Mouse (Mus musculus) liver, adult 2 months (tissue): ENCODE measurements at regions not wholly inside any gene's neighbourhood (a gene's known extent, or its start where the extent isn't known, plus 50 kb on each side); places are given as distances from the start of the nearest gene placed in this dataset.

ENCODE experiments used
- DNase-seq: peaks from one replicate; pipeline ENCODE4 v3.0.0-alpha.2; 2011; ENCODE audit warnings: low read depth, low spot score; ENCODE audit errors: extremely low read depth
- H3K27ac ChIP-seq: fragments of 200-500 bp; replicated peaks from 2 replicates; pipeline ENCODE4 v1.5.1; 2012; ENCODE audit warnings: low read depth, mild to moderate bottlenecking, control low read depth, inconsistent platforms, low read length; ENCODE audit not compliant: insufficient read depth
- H3K27me3 ChIP-seq: fragments of 200-500 bp; 2 replicates; pipeline ENCODE4 v1.6.1; 2012; ENCODE audit warnings: mild to moderate bottlenecking, moderate library complexity, low read length, inconsistent platforms; ENCODE audit not compliant: control insufficient read depth, insufficient read depth
- H3K36me3 ChIP-seq: fragments of 200-500 bp; 2 replicates; pipeline ENCODE4 v1.6.1; 2012; ENCODE audit warnings: low read length, inconsistent platforms; ENCODE audit not compliant: control insufficient read depth, insufficient read depth
- H3K4me1 ChIP-seq: fragments of 200-500 bp; 2 replicates; pipeline ENCODE4 v1.6.1; 2011; ENCODE audit warnings: low read length; ENCODE audit not compliant: control insufficient read depth, insufficient read depth
- H3K4me3 ChIP-seq: fragments of 200-500 bp; 2 replicates; pipeline ENCODE4 v1.5.1; 2011; ENCODE audit warnings: low read depth, mild to moderate bottlenecking, control low read depth, low read length, moderate library complexity; ENCODE audit not compliant: insufficient read depth
- H3K79me2 ChIP-seq: fragments of 200-500 bp; 2 replicates; pipeline ENCODE4 v1.6.1; 2012; ENCODE audit warnings: inconsistent platforms, mild to moderate bottlenecking, low read length, moderate library complexity; ENCODE audit not compliant: control insufficient read depth, insufficient read depth
- H3K9ac ChIP-seq: fragments of 200-500 bp; 2 replicates; pipeline ENCODE4 v1.6.1; 2012; ENCODE audit warnings: low read depth, mild to moderate bottlenecking, control low read depth, inconsistent platforms, low read length
- CTCF ChIP-seq: fragments of 200-500 bp; IDR thresholded peaks from 2 replicates; pipeline ENCODE4 v1.5.1; 2011; ENCODE audit warnings: low read depth, low read length, control low read depth
- POLR2A ChIP-seq: fragments of 200-500 bp; IDR thresholded peaks from 2 replicates; pipeline ENCODE4 v1.6.1; 2011; ENCODE audit warnings: low read length, control low read depth; ENCODE audit not compliant: insufficient read depth; ENCODE audit errors: extremely low read depth
- WGBS: fragments of 180-500 bp; shearing (Covaris S2); methylation state at CpG from one replicate; pipeline ENCODE4 v1.1.7; 2018; 5-methylcytosine and 5-hydroxymethylcytosine counted together

GRCm38 (mm10) chr6:117675059-117675800 is 165.8 kb upstream of the Zfp637 start:
- peak; percentile 23 for DNase-seq
- no peak overlapping the region for H3K27ac ChIP-seq
- WGBS: 58% methylated on average over 15 of the region's 15 CpGs

GRCm38 (mm10) chr6:117676064-117676821 is 164.7 kb upstream of the Zfp637 start:
- no peaks in the 10 kb centered on the region for H3K36me3 ChIP-seq
- no peaks in the 10 kb centered on the region for H3K79me2 ChIP-seq
- H3K9ac ChIP-seq: no peak overlapping the region
- no peak overlapping the region for H3K4me3 ChIP-seq
- 76% methylated on average over 10 of the region's 10 CpGs for WGBS
- no peaks in the 10 kb centered on the region for H3K27me3 ChIP-seq
- DNase-seq: no peak
- no peak for TF ChIP-seq POLR2A
- no peak for TF ChIP-seq CTCF
- H3K4me1 ChIP-seq: no peaks in the 10 kb centered on the region
- H3K27ac ChIP-seq: no peak overlapping the region

More at GRCm38 (mm10) chr6:117675059-117675800, 165.8 kb upstream of the Zfp637 start:
- TF ChIP-seq CTCF (peak; percentile 98), POLR2A (no peak)
- H3K4me3 ChIP-seq: no peak overlapping the region
- H3K27me3 ChIP-seq: no peaks in the 10 kb centered on the region
- H3K36me3 ChIP-seq: no peaks in the 10 kb centered on the region
- H3K4me1 ChIP-seq: no peaks in the 10 kb centered on the region
- no peaks in the 10 kb centered on the region for H3K79me2 ChIP-seq
- no peak overlapping the region for H3K9ac ChIP-seq

- no peaks in the 10 kb centered on the region for H3K27me3 ChIP-seq
- TF ChIP-seq CTCF (no peak), POLR2A (no peak)
- H3K79me2 ChIP-seq: no peaks in the 10 kb centered on the region
- no peak overlapping the region for H3K27ac ChIP-seq
- H3K36me3 ChIP-seq: no peaks in the 10 kb centered on the region
- no peak overlapping the region for H3K4me3 ChIP-seq
- no peaks in the 10 kb centered on the region for H3K4me1 ChIP-seq
- WGBS: 70% methylated on average over 7 of the region's 7 CpGs
- DNase-seq: no peak
- no peak overlapping the region for H3K9ac ChIP-seq
Observed at GRCm38 (mm10) chr6:117677062-117677461, 163.9 kb upstream of the Zfp637 start.

- Histone ChIP-seq H3K79me2 (no peaks in the 10 kb centered on the region), H3K36me3 (no peaks in the 10 kb centered on the region), H3K4me1 (no peaks in the 10 kb centered on the region), H3K27ac (peak overlapping the region; percentile 45), H3K4me3 (no peak overlapping the region), H3K9ac (no peak overlapping the region), H3K27me3 (no peaks in the 10 kb centered on the region)
- DNase-seq: no peak
- no peak for TF ChIP-seq POLR2A
- TF ChIP-seq CTCF: no peak
- WGBS: 84% methylated on average over 2 of the region's 2 CpGs
Observed at GRCm38 (mm10) chr6:117677821-117678220, 163.2 kb upstream of the Zfp637 start.

- Histone ChIP-seq H3K27me3 (no peaks in the 10 kb centered on the region), H3K4me3 (no peak overlapping the region), H3K9ac (no peak overlapping the region), H3K36me3 (no peaks in the 10 kb centered on the region), H3K4me1 (no peaks in the 10 kb centered on the region), H3K27ac (no peak overlapping the region), H3K79me2 (no peaks in the 10 kb centered on the region)
- TF ChIP-seq CTCF (no peak), POLR2A (no peak)
- 73% methylated on average over 5 of the region's 5 CpGs for WGBS
- peak; percentile 12 for DNase-seq
Observed at GRCm38 (mm10) chr6:117678276-117678675, 162.7 kb upstream of the Zfp637 start.

- TF ChIP-seq POLR2A (no peak), CTCF (no peak)
- Histone ChIP-seq H3K4me3 (no peak overlapping the region), H3K27ac (no peak overlapping the region), H3K36me3 (no peaks in the 10 kb centered on the region), H3K79me2 (no peaks in the 10 kb centered on the region), H3K9ac (no peak overlapping the region), H3K4me1 (no peaks in the 10 kb centered on the region), H3K27me3 (no peaks in the 10 kb centered on the region)
- 87% methylated on average over 4 of the region's 4 CpGs for WGBS
- no peak for DNase-seq
Observed at GRCm38 (mm10) chr6:117678877-117679276, 162.1 kb upstream of the Zfp637 start.
